Mouse (Mus musculus): ENCODE results near the gene D17H6S53E.

DNA sequence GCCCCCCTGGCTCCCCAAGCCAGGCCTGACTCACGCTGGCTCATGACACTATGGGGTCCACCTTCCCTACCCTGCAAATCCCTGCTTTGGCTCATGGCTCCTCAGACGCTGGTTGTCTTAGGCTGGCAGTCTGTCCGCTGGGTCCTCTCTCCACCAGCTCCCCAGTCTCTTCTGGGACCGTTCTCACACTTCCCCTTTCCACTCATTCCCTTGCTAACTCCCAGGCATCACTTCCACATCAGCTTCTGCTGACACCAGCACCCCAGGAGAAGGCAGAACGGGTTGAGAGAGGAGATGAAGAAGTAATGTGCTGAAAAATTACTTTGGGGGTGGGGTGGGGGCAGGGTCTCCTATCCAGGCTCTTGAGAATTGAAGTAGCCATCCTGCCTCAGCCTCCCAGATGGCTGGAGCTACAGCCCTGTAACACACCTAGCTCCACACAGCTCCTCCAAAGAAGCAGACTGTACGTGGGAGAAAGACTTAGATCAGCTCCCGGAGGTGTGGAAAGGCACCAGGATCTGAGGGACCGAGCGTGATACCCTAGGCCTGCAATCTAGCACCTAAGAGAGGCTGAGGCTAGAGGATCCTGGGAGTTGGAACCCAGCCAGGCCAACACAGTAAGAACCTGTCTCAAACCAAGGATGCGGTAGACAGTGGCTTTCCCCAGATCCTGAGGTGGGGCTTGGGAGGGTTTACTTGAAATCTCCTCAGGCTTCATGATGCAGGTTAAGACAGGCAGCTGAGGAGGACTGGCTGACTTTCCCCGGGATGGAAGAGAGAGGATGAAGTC is 46.5 kb downstream of the D17H6S53E start:
- TF ChIP-seq GATA1 (IDR thresholded peaks at IDR 0.05; ENCODE audit: borderline replicate concordance, low read length) (no peak), POLR2AphosphoS5 (IDR thresholded peaks at IDR 0.05; ENCODE audit: insufficient replicate concordance, low read depth, low read length) (no peak), CTCF (IDR thresholded peaks at IDR 0.05; ENCODE audit: low read depth, low read length) (no peak), TAL1 (conservative IDR thresholded peaks at IDR 0.05; ENCODE audit: low read depth, low read length) (no peak), GATA2 (IDR thresholded peaks at IDR 0.05; ENCODE audit: borderline replicate concordance, low read depth, low read length) (no peak)
